Mouse (Mus musculus) embryo, embryonic 11.5 days (tissue): ENCODE measurements around the gene Ednra.

Source experiments
- DNase-seq: peaks from one replicate; pipeline ENCODE4 v3.0.0-alpha.2; 2012; ENCODE audit warnings: low read depth, low spot score

Ednra gene

GRCm38 (mm10) chr8:77724046-77724930 lies at the start of gene Ednra:
TSS of gene Ednra (minus strand) at chr8:77724464.
- peak; percentile 40 for DNase-seq

- no peak for DNase-seq
Observed at GRCm38 (mm10) chr8:77773831-77774230, 49.6 kb upstream of the Ednra start.

- no peak for DNase-seq
Observed at GRCm38 (mm10) chr8:77773256-77773655, 49.0 kb upstream of the Ednra start.

GRCm38 (mm10) chr8:77772210-77772886 lies 48.1 kb upstream of the Ednra start:
- DNase-seq: no peak

GRCm38 (mm10) chr8:77770966-77771365 lies 46.7 kb upstream of the Ednra start:
- DNase-seq: no peak

GRCm38 (mm10) chr8:77768916-77769315 lies 44.7 kb upstream of the Ednra start:
- DNase-seq: no peak

- no peak for DNase-seq
Observed at GRCm38 (mm10) chr8:77764253-77764652, 40.0 kb upstream of the Ednra start.

GRCm38 (mm10) chr8:77762967-77763366 lies 38.7 kb upstream of the Ednra start:
- DNase-seq: no peak

- no peak for DNase-seq
Observed at GRCm38 (mm10) chr8:77755441-77755840, 31.2 kb upstream of the Ednra start.

- no peak for DNase-seq
Observed at GRCm38 (mm10) chr8:77753796-77754195, 29.5 kb upstream of the Ednra start.

GRCm38 (mm10) chr8:77752041-77752440 lies 27.8 kb upstream of the Ednra start:
- DNase-seq: no peak

GRCm38 (mm10) chr8:77750407-77750806 lies 26.1 kb upstream of the Ednra start:
- DNase-seq: no peak

- no peak for DNase-seq
Observed at GRCm38 (mm10) chr8:77744476-77744875, 20.2 kb upstream of the Ednra start.

GRCm38 (mm10) chr8:77742395-77742794 lies 18.1 kb upstream of the Ednra start:
- no peak for DNase-seq

GRCm38 (mm10) chr8:77741050-77741777 lies 16.9 kb upstream of the Ednra start:
- no peak for DNase-seq

GRCm38 (mm10) chr8:77738419-77738818 lies 14.2 kb upstream of the Ednra start:
- DNase-seq: no peak

GRCm38 (mm10) chr8:77737327-77737726 lies 13.1 kb upstream of the Ednra start:
- no peak for DNase-seq

GRCm38 (mm10) chr8:77733792-77734191 lies 9.5 kb upstream of the Ednra start:
- DNase-seq: no peak

GRCm38 (mm10) chr8:77732964-77733363 lies 8.7 kb upstream of the Ednra start:
- no peak for DNase-seq

- DNase-seq: no peak
Observed at GRCm38 (mm10) chr8:77725406-77725805, 1.1 kb upstream of the Ednra start.

GRCm38 (mm10) chr8:77723534-77724045 lies 674 bp downstream of the Ednra start:
- no peak for DNase-seq

GRCm38 (mm10) chr8:77723018-77723417 lies 1.2 kb downstream of the Ednra start:
- DNase-seq: no peak
